Mouse (Mus musculus): ENCODE data around the gene Tbata.

- TF ChIP-seq CTCF (conservative IDR thresholded peaks at IDR 0.05; ENCODE audit: low read length) = no peak
- TF ChIP-seq NANOG (IDR thresholded peaks at IDR 0.05; ENCODE audit: borderline replicate concordance, low read length) = no peak
Measured at GRCm38 (mm10) chr10:61158594-61158993, 13.2 kb upstream of the Tbata start.

All from E14TG2a.4 (cell line).